Mouse (Mus musculus): Measurements from ENCODE around the gene Plxdc1. TPM values are rescaled to one million over a fixed set of nuclear protein-coding genes. Genes with fewer than 3 reads are reported as not detected.

The Plxdc1 gene
- polyA plus RNA-seq, 1 experiment from 2014 or later = 0.38 TPM

Small RNA genes lying within 50 kb of the gene (microRNA-seq; reads per million reads assigned to microRNA genes)
- gene Gm22461 (not detected), gene Gm27597 (not detected)

Other genes starting within 250 kb of the Plxdc1 start
- gene Pip4k2b, start 241.7 kb downstream of the Plxdc1 start, polyA plus RNA-seq (2015; fragmentation: Nextera tagmentation; extraction: Ambion mirVana) = 3.7 and 4.0 TPM in 2 replicates
- 19.0 and 19.6 TPM in 2 replicates for gene Cwc25, start 219.9 kb downstream of the Plxdc1 start, polyA plus RNA-seq (2015; fragmentation: Nextera tagmentation; extraction: Ambion mirVana)
- 0.81 and 1.1 TPM in 2 replicates for gene 1700001P01Rik, start 210.5 kb downstream of the Plxdc1 start, polyA plus RNA-seq (2015; fragmentation: Nextera tagmentation; extraction: Ambion mirVana)
- 363 and 377 TPM in 2 replicates for gene Rpl23, start 204.0 kb downstream of the Plxdc1 start, polyA plus RNA-seq (2015; fragmentation: Nextera tagmentation; extraction: Ambion mirVana)
- 136 and 137 TPM in 2 replicates for gene Lasp1, start 187.4 kb downstream of the Plxdc1 start, polyA plus RNA-seq (2015; fragmentation: Nextera tagmentation; extraction: Ambion mirVana)
- gene B230217C12Rik, start 145.7 kb downstream of the Plxdc1 start, polyA plus RNA-seq (2015; fragmentation: Nextera tagmentation; extraction: Ambion mirVana) = 23.2 and 24.8 TPM in 2 replicates
- 0.59 and 0.74 TPM in 2 replicates for gene Fbxo47, start 102.3 kb downstream of the Plxdc1 start, polyA plus RNA-seq (2015; fragmentation: Nextera tagmentation; extraction: Ambion mirVana)
- gene Arl5c, start 9.7 kb upstream of the Plxdc1 start, polyA plus RNA-seq (2015; fragmentation: Nextera tagmentation; extraction: Ambion mirVana) = 8.0 and 10.5 TPM in 2 replicates
- 49.8 and 51.8 TPM in 2 replicates for gene Cacnb1, start 36.6 kb upstream of the Plxdc1 start, polyA plus RNA-seq (2015; fragmentation: Nextera tagmentation; extraction: Ambion mirVana)
- gene Rpl19, start 40.3 kb upstream of the Plxdc1 start, polyA plus RNA-seq (2015; fragmentation: Nextera tagmentation; extraction: Ambion mirVana) = 699 and 710 TPM in 2 replicates
- gene Stac2, start 67.0 kb upstream of the Plxdc1 start, polyA plus RNA-seq (2015; fragmentation: Nextera tagmentation; extraction: Ambion mirVana) = 1.6 and 1.7 TPM in 2 replicates
- 27.0 and 33.7 TPM in 2 replicates for gene Fbxl20, start 164.0 kb upstream of the Plxdc1 start, polyA plus RNA-seq (2015; fragmentation: Nextera tagmentation; extraction: Ambion mirVana)
- gene Med1, start 206.8 kb upstream of the Plxdc1 start, polyA plus RNA-seq (2015; fragmentation: Nextera tagmentation; extraction: Ambion mirVana) = 74.3 and 75.7 TPM in 2 replicates
- gene Cdk12, start 216.6 kb upstream of the Plxdc1 start, polyA plus RNA-seq (2015; fragmentation: Nextera tagmentation; extraction: Ambion mirVana) = 12.2 and 12.9 TPM in 2 replicates